Mouse (Mus musculus): Measurements from ENCODE around the gene Fam53b.

DNA sequence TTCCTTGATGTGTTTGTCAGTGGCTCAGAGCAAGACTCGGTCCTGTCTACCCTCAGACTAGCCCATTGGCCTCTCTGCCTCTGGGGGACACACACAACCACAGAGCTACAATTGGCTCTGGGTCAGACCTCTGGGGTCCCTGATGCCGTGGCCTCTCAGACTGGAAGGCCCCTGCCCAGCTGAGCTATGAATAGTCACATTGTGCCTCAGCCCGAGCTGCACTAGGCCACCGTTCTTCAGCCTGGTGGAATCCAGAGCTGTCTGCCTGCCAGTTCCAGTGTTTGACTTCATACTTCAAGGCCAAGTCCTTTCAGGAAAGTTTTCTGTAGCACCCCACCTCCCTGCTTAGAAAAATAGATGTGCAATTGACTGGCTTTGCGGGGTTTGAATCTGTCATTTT, 125.0 kb downstream of the Fam53b start:
- TF ChIP-seq GATA1 (IDR thresholded peaks at IDR 0.05; ENCODE audit: borderline replicate concordance, low read length) (no peak), FLI1 (IDR thresholded peaks at IDR 0.05; ENCODE audit: low read length) (no peak)

Measured in megakaryocyte, embryonic 14.5 days (primary cell).